Comparison of ENCODE assay signal across 8 mouse cellular contexts in genomic region chr3:105165355-105165754, GRCm38 (mm10).
DNase-seq lines count a peak whose midpoint lies in the region; ATAC-seq and TF ChIP-seq lines count a peak whose summit lies in the region.

No protein-coding gene starts in this region.

- intact Hi-C loops in left cerebral cortex, postnatal 25 days (cut with DNase I), result no loop called here

- no peak overlapping the region for H3K4me2 ChIP-seq in intestine, embryonic 14.5 days (ENCODE audit: low read length)
- no peak overlapping the region for H3K4me2 ChIP-seq in intestine, embryonic 16.5 days (ENCODE audit: low read depth, low read length)
- no peak overlapping the region for H3K4me2 ChIP-seq in forebrain, embryonic 15.5 days (replicated peaks)
- H3K4me2 ChIP-seq in neural tube, embryonic 11.5 days (ENCODE audit: low read depth), result no peak overlapping the region

- TF ChIP-seq POLR2A in thymus, adult 2 months (IDR thresholded peaks at IDR 0.05; ENCODE audit: control insufficient read depth, extremely low read depth, insufficient read depth, low read length, poor library complexity), result no peak

- H3K9ac ChIP-seq in intestine, embryonic 14.5 days (ENCODE audit: low read length), result no peak overlapping the region
- no peak overlapping the region for H3K9ac ChIP-seq in intestine, embryonic 16.5 days (ENCODE audit: low read depth, low read length)
- no peak overlapping the region for H3K9ac ChIP-seq in forebrain, embryonic 15.5 days (replicated peaks)
- no peak overlapping the region for H3K9ac ChIP-seq in neural tube, embryonic 11.5 days (ENCODE audit: low read length)

- H3K4me1 ChIP-seq in intestine, embryonic 14.5 days (replicated peaks; ENCODE audit: control insufficient read depth, insufficient read depth, low read length), result no peaks in the 10 kb centered on the region
- no peaks in the 10 kb centered on the region for H3K4me1 ChIP-seq in intestine, embryonic 16.5 days (ENCODE audit: control insufficient read depth, insufficient read depth, low read length)
- H3K4me1 ChIP-seq in forebrain, embryonic 15.5 days, result 0 out of 2 replicates have a peak, but pooled peaks cover 3% of the 10 kb centered on the region
- no peaks in the 10 kb centered on the region for H3K4me1 ChIP-seq in neural tube, embryonic 11.5 days (ENCODE audit: control insufficient read depth, insufficient read depth, low read length)
- no peaks in the 10 kb centered on the region for H3K4me1 ChIP-seq in thymus, adult 2 months (replicated peaks; ENCODE audit: control insufficient read depth, insufficient read depth, low read length)

- no peak for TF ChIP-seq CTCF in thymus, adult 2 months (IDR thresholded peaks at IDR 0.05; ENCODE audit: borderline replicate concordance, control insufficient read depth, extremely low read depth, insufficient read depth, low read length, poor library complexity)

- H3K4me3 ChIP-seq in intestine, embryonic 14.5 days (ENCODE audit: low read depth, low read length), result no peak overlapping the region
- no peak overlapping the region for H3K4me3 ChIP-seq in intestine, embryonic 16.5 days (ENCODE audit: low read length)
- H3K4me3 ChIP-seq in forebrain, embryonic 15.5 days, result no peak overlapping the region
- no peak overlapping the region for H3K4me3 ChIP-seq in neural tube, embryonic 11.5 days (ENCODE audit: low read depth, low read length)
- no peak overlapping the region for H3K4me3 ChIP-seq in thymus, adult 2 months (ENCODE audit: control insufficient read depth, insufficient read depth, low read length)

- H3K27ac ChIP-seq in intestine, embryonic 14.5 days (ENCODE audit: low read depth), result no peak overlapping the region
- no peak overlapping the region for H3K27ac ChIP-seq in intestine, embryonic 16.5 days (ENCODE audit: low read length)
- no peak overlapping the region for H3K27ac ChIP-seq in forebrain, embryonic 15.5 days (replicated peaks)
- H3K27ac ChIP-seq in neural tube, embryonic 11.5 days (ENCODE audit: low read depth, low read length), result no peak overlapping the region
- H3K27ac ChIP-seq in thymus, adult 2 months (ENCODE audit: control insufficient read depth, insufficient read depth, low read length), result no peak overlapping the region

- H3K27me3 ChIP-seq in intestine, embryonic 14.5 days (replicated peaks; ENCODE audit: control insufficient read depth, insufficient read depth, low read length), result no peaks in the 10 kb centered on the region
- no peaks in the 10 kb centered on the region for H3K27me3 ChIP-seq in intestine, embryonic 16.5 days (replicated peaks; ENCODE audit: control insufficient read depth, insufficient read depth, low read length)
- H3K27me3 ChIP-seq in forebrain, embryonic 15.5 days, result no peaks in the 10 kb centered on the region
- no peaks in the 10 kb centered on the region for H3K27me3 ChIP-seq in neural tube, embryonic 11.5 days (ENCODE audit: control insufficient read depth, insufficient read depth, low read length)
- H3K27me3 ChIP-seq in thymus, adult 2 months (ENCODE audit: control insufficient read depth, insufficient read depth, low read length), result no peaks in the 10 kb centered on the region

- peak; percentile 76 for DNase-seq in intestine, embryonic 14.5 days (ENCODE audit: low spot score)
- peak; percentile 53 for DNase-seq in c-Kit-positive CD71-negative TER-119-negative erythroid progenitor cells, embryonic 14.5 days (ENCODE audit: low read depth)
- DNase-seq in induced T-regulatory cell, adult 2 months (ENCODE audit: low read depth), result peak; percentile 50
- DNase-seq in left cerebral cortex, postnatal 25 days (ENCODE audit: low spot score in 2 of 2), result peak; percentile 45 to 63
- DNase-seq in neural tube, embryonic 11.5 days (ENCODE audit: low spot score), result peak; percentile 70
- DNase-seq in thymus, adult 2 months, result peak; percentile 78

- H3K36me3 ChIP-seq in intestine, embryonic 14.5 days (ENCODE audit: control insufficient read depth, insufficient read depth, low read length), result no peaks in the 10 kb centered on the region
- no peaks in the 10 kb centered on the region for H3K36me3 ChIP-seq in intestine, embryonic 16.5 days (ENCODE audit: control insufficient read depth, insufficient read depth, low read length)
- no peaks in the 10 kb centered on the region for H3K36me3 ChIP-seq in forebrain, embryonic 15.5 days
- H3K36me3 ChIP-seq in neural tube, embryonic 11.5 days (ENCODE audit: control insufficient read depth, insufficient read depth, low read length), result no peaks in the 10 kb centered on the region
- H3K36me3 ChIP-seq in thymus, adult 2 months (ENCODE audit: control insufficient read depth, insufficient read depth, low read length), result no peaks in the 10 kb centered on the region

- H3K9me3 ChIP-seq in intestine, embryonic 14.5 days (ENCODE audit: control insufficient read depth, low read length), result peaks cover 3% of the 10 kb centered on the region; the same call in 1 of the 2 replicates
- no peaks in the 10 kb centered on the region for H3K9me3 ChIP-seq in intestine, embryonic 16.5 days (ENCODE audit: control insufficient read depth, low read length)
- no peaks in the 10 kb centered on the region for H3K9me3 ChIP-seq in forebrain, embryonic 15.5 days
- H3K9me3 ChIP-seq in neural tube, embryonic 11.5 days (ENCODE audit: control insufficient read depth, low read length), result no peaks in the 10 kb centered on the region

- no peak for ATAC-seq in intestine, embryonic 14.5 days (replicated peaks; ENCODE audit: low FRiP score, low TSS enrichment, low read depth)
- ATAC-seq in intestine, embryonic 16.5 days, result no peak
- 0 out of 2 replicates have a peak, but pooled peaks have one; percentile 32 for ATAC-seq in forebrain, embryonic 15.5 days (replicated peaks)
- ATAC-seq in neural tube, embryonic 11.5 days (ENCODE audit: insufficient read depth, low FRiP score, low TSS enrichment), result no peak

- 55% methylated on average over 2 of the region's 2 CpGs for WGBS in intestine, embryonic 14.5 days
- WGBS in intestine, embryonic 16.5 days, result 52% methylated on average over 2 of the region's 2 CpGs
- WGBS in forebrain, embryonic 15.5 days, result 80% methylated on average over 2 of the region's 2 CpGs
- WGBS in neural tube, embryonic 11.5 days, result 58% methylated on average over 2 of the region's 2 CpGs
- 57% methylated on average over 2 of the region's 2 CpGs for WGBS in thymus, adult 2 months
